Mouse (Mus musculus): ENCODE data around the gene Ing5. TPM values are rescaled to one million over a fixed set of nuclear protein-coding genes. Genes with fewer than 3 reads are reported as not detected.

Ing5 gene
- polyA plus RNA-seq, 1 experiment from 2014 or later: 24.9 TPM

DNA sequence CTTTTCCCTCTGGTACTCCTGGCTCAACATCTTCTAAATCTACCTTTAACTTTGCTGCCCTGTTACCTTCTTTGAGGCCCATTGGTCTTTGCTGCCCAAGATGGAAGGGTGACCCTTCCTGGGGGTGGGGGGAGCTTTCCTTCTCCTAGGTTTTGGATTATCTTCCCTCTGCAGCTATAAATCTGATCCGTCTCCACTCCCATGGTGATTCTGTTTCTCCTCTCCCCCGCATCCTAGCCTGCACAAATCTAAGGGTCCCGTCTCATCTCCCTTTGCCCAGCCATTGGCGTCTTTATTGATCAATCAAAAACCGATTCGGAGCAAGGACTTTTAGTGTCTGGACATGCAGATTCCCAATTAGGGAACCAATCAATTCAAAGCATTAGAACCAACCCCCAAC lies 36.2 kb upstream of the Ing5 start:
- Histone ChIP-seq H3K9me3 (ENCODE audit: control insufficient read depth, low read length) (no peaks in the 10 kb centered on the region), H3K4me2 (ENCODE audit: low read depth, low read length, severe bottlenecking) (no peak overlapping the region), H3K4me3 (ENCODE audit: low read depth, low read length) (no peak overlapping the region), H3K4me1 (replicated peaks; ENCODE audit: control insufficient read depth, insufficient read depth, low read length) (no peaks in the 10 kb centered on the region), H3K36me3 (ENCODE audit: control insufficient read depth, insufficient read depth, low read length) (no peaks in the 10 kb centered on the region), H3K9ac (ENCODE audit: low read length) (no peak overlapping the region), H3K27me3 (ENCODE audit: control insufficient read depth, insufficient read depth, low read length) (no peaks in the 10 kb centered on the region), H3K27ac (ENCODE audit: low read depth, low read length) (no peak overlapping the region)
- ATAC-seq (replicated peaks; ENCODE audit: low FRiP score): no peak
- no peak for DNase-seq (ENCODE audit: low spot score)
- 95% methylated on average over 6 of the region's 6 CpGs for WGBS

- WGBS: 98% methylated on average over 3 of the region's 3 CpGs
- no peaks in the 10 kb centered on the region for H3K4me1 ChIP-seq (replicated peaks; ENCODE audit: control insufficient read depth, insufficient read depth, low read length)
These were observed 33.9 kb upstream of the Ing5 start for GRCm38 (mm10) chr1:93769901-93770300.

GRCm38 (mm10) chr1:93776686-93777085 lies 27.1 kb upstream of the Ing5 start:
- no peaks in the 10 kb centered on the region for H3K27me3 ChIP-seq (ENCODE audit: control insufficient read depth, insufficient read depth, low read length)
- no peak overlapping the region for H3K4me2 ChIP-seq (ENCODE audit: low read depth, low read length, severe bottlenecking)
- no peaks in the 10 kb centered on the region for H3K4me1 ChIP-seq (replicated peaks; ENCODE audit: control insufficient read depth, insufficient read depth, low read length)
- ATAC-seq (replicated peaks; ENCODE audit: low FRiP score) (no peak), DNase-seq (ENCODE audit: low spot score) (no peak)
- 92% methylated on average over 5 of the region's 5 CpGs for WGBS
- no peak overlapping the region for H3K4me3 ChIP-seq (ENCODE audit: low read depth, low read length)
- no peak overlapping the region for H3K27ac ChIP-seq (ENCODE audit: low read depth, low read length)
- H3K36me3 ChIP-seq (ENCODE audit: control insufficient read depth, insufficient read depth, low read length): peaks cover 24% of the 10 kb centered on the region
- no peaks in the 10 kb centered on the region for H3K9me3 ChIP-seq (ENCODE audit: control insufficient read depth, low read length)
- no peak overlapping the region for H3K9ac ChIP-seq (ENCODE audit: low read length)

More at GRCm38 (mm10) chr1:93769901-93770300, 33.9 kb upstream of the Ing5 start:
- H3K36me3 ChIP-seq (ENCODE audit: control insufficient read depth, insufficient read depth, low read length): no peaks in the 10 kb centered on the region; the same call in 1 of the 2 replicates
- no peak overlapping the region for H3K27ac ChIP-seq (ENCODE audit: low read depth, low read length)
- no peak overlapping the region for H3K4me2 ChIP-seq (ENCODE audit: low read depth, low read length, severe bottlenecking)
- no peaks in the 10 kb centered on the region for H3K9me3 ChIP-seq (ENCODE audit: control insufficient read depth, low read length)
- ATAC-seq (replicated peaks; ENCODE audit: low FRiP score) (no peak), DNase-seq (ENCODE audit: low spot score) (no peak)
- no peak overlapping the region for H3K9ac ChIP-seq (ENCODE audit: low read length)
- H3K4me3 ChIP-seq (ENCODE audit: low read depth, low read length): no peak overlapping the region
- no peaks in the 10 kb centered on the region for H3K27me3 ChIP-seq (ENCODE audit: control insufficient read depth, insufficient read depth, low read length)

GRCm38 (mm10) chr1:93786912-93787311 lies 16.9 kb upstream of the Ing5 start:
- no peak for DNase-seq (ENCODE audit: low spot score)
- Histone ChIP-seq H3K27ac (ENCODE audit: low read depth, low read length) (no peak overlapping the region), H3K4me2 (ENCODE audit: low read depth, low read length, severe bottlenecking) (no peak overlapping the region), H3K36me3 (ENCODE audit: control insufficient read depth, insufficient read depth, low read length) (peaks cover 20% of the 10 kb centered on the region; the same call in 1 of the 2 replicates), H3K27me3 (ENCODE audit: control insufficient read depth, insufficient read depth, low read length) (no peaks in the 10 kb centered on the region), H3K4me1 (replicated peaks; ENCODE audit: control insufficient read depth, insufficient read depth, low read length) (no peaks in the 10 kb centered on the region), H3K9me3 (ENCODE audit: control insufficient read depth, low read length) (no peaks in the 10 kb centered on the region), H3K4me3 (ENCODE audit: low read depth, low read length) (no peak overlapping the region), H3K9ac (ENCODE audit: low read length) (no peak overlapping the region)
- no peak for ATAC-seq (replicated peaks; ENCODE audit: low FRiP score)
- 82% methylated on average over 2 of the region's 2 CpGs for WGBS

DNA sequence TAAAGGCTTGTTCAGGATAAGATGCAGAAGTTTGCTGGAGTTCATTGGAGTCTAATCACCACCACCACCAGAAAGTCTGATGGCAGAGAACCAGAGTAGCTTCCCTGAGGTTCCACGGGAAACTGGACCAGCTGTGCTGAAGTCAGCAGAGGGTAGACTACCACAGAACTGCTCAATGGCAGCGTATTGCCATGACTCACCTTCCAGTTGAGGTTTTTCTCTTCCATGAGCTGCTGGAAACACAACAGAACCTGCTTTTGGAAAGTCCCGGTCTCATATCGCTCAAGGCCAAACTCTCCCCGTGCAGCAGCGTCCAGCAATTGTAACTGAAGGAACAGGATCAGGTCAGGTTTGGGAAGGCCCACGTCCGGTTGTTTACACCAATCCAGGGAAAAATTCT lies 9.2 kb upstream of the Ing5 start:
- Histone ChIP-seq H3K4me2 (ENCODE audit: low read depth, low read length, severe bottlenecking) (no peak overlapping the region), H3K4me3 (ENCODE audit: low read depth, low read length) (no peak overlapping the region), H3K36me3 (ENCODE audit: control insufficient read depth, insufficient read depth, low read length) (peaks cover 35% of the 10 kb centered on the region), H3K4me1 (replicated peaks; ENCODE audit: control insufficient read depth, insufficient read depth, low read length) (no peaks in the 10 kb centered on the region), H3K9me3 (ENCODE audit: control insufficient read depth, low read length) (no peaks in the 10 kb centered on the region), H3K27ac (ENCODE audit: low read depth, low read length) (no peak overlapping the region), H3K9ac (ENCODE audit: low read length) (no peak overlapping the region), H3K27me3 (ENCODE audit: control insufficient read depth, insufficient read depth, low read length) (no peaks in the 10 kb centered on the region)
- no peak for DNase-seq (ENCODE audit: low spot score)
- ATAC-seq (replicated peaks; ENCODE audit: low FRiP score): no peak
- WGBS: 94% methylated on average over 8 of the region's 8 CpGs

GRCm38 (mm10) chr1:93795886-93796285 lies 7.9 kb upstream of the Ing5 start:
- Histone ChIP-seq H3K9ac (ENCODE audit: low read length) (no peak overlapping the region), H3K4me3 (ENCODE audit: low read depth, low read length) (no peak overlapping the region), H3K4me1 (replicated peaks; ENCODE audit: control insufficient read depth, insufficient read depth, low read length) (peaks cover 1% of the 10 kb centered on the region; the same call in 1 of the 2 replicates), H3K36me3 (ENCODE audit: control insufficient read depth, insufficient read depth, low read length) (peaks cover 35% of the 10 kb centered on the region), H3K27ac (ENCODE audit: low read depth, low read length) (no peak overlapping the region), H3K9me3 (ENCODE audit: control insufficient read depth, low read length) (no peaks in the 10 kb centered on the region), H3K27me3 (ENCODE audit: control insufficient read depth, insufficient read depth, low read length) (no peaks in the 10 kb centered on the region), H3K4me2 (ENCODE audit: low read depth, low read length, severe bottlenecking) (no peak overlapping the region)
- DNase-seq (ENCODE audit: low spot score) (no peak), ATAC-seq (replicated peaks; ENCODE audit: low FRiP score) (no peak)
- 92% methylated on average over 8 of the region's 8 CpGs for WGBS

DNA sequence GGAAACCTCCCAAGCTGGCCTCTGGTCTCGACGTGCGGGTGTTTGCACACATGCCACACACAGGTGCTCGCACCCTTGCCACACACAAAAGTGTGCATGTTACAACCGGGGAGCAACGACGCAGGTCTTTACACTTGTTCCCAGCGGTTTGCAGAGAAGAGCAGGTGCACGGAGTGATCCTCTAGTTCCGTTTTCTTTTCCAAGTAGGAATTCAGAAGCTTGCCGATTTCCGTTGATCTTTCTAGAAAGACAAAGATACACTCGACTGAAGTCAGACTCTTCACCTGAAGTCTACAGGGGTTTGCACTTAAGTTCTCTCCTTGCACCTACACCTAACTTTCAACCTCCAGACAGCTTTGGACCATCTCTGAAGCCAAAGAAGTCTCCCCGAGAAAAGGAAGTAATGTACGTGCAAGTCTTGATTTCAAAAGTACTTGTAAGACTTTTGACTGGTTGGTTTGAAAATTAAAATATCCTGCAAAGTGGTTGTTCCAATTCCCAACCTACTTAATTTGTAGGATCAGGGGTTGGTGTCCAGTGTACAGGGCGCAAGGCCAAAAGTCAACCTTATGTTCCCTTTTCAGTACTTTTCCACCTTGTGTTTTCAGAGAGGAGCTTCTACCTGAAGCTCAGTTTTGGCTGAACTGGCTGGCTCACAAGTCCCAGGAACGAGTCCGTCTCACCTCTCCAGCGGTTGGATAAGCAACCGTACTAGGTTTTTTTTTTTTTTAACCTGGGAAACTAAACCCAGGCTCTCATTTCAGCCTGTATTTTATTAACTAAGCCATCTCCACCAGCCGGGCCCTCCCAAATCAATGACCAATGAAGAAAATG lies 2.9 kb upstream of the Ing5 start:
- H3K36me3 ChIP-seq (ENCODE audit: control insufficient read depth, insufficient read depth, low read length): peaks cover 3% of the 10 kb centered on the region; the same call in 1 of the 2 replicates
- H3K9ac ChIP-seq (ENCODE audit: low read length): peak overlapping the region; percentile 83
- H3K4me1 ChIP-seq (replicated peaks; ENCODE audit: control insufficient read depth, insufficient read depth, low read length): peaks cover 12% of the 10 kb centered on the region
- DNase-seq (ENCODE audit: low spot score) (no peak), ATAC-seq (replicated peaks; ENCODE audit: low FRiP score) (no peak)
- 77% methylated on average over 21 of the region's 21 CpGs for WGBS
- no peaks in the 10 kb centered on the region for H3K27me3 ChIP-seq (ENCODE audit: control insufficient read depth, insufficient read depth, low read length)
- peak overlapping the region; percentile 65 for H3K4me3 ChIP-seq (ENCODE audit: low read depth, low read length)
- H3K4me2 ChIP-seq (ENCODE audit: low read depth, low read length, severe bottlenecking): peak overlapping the region; percentile 73
- H3K9me3 ChIP-seq (ENCODE audit: control insufficient read depth, low read length): no peaks in the 10 kb centered on the region
- H3K27ac ChIP-seq (ENCODE audit: low read depth, low read length): peak overlapping the region; percentile 72; the same call in 1 of the 2 replicates

DNA sequence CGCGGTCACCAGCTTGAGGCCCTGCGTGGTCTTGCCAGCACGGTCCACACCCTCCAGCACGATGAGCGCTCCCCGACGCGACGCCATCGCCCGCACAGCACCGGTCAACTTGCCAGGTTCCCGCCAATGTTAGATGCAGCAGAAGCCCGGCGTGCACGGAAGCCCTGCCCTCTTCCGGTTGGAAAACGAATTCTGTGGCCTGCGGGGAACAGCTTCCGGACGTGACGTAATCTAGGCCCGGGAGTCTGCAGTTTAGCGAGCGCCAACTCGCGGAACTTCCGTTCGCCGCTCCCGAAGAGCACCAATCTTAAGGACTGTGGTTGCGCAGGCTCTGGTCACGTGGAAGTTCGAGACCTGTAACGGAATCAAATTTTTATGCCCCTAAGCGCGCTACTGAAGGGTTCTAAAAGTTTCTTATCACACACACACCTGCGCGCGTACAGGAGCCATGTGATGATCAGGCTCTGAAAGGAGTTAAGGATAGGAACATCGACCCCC lies 2.0 kb upstream of the Ing5 start, which contains the start of gene Dtymk:
Dtymk (minus strand) TSS at position 194 of the 498 bp plus-strand sequence.
- ATAC-seq (replicated peaks; ENCODE audit: low FRiP score) (peak; percentile 58), DNase-seq (ENCODE audit: low spot score) (peak; percentile 94)
- peak within 1 kb of the TSS; percentile 83 for H3K9ac ChIP-seq (ENCODE audit: low read length)
- H3K4me3 ChIP-seq (ENCODE audit: low read depth, low read length): peak within 1 kb of the TSS; percentile 65
- no peaks in the 10 kb centered on the region for H3K9me3 ChIP-seq (ENCODE audit: control insufficient read depth, low read length)
- peak within 1 kb of the TSS; percentile 73 for H3K4me2 ChIP-seq (ENCODE audit: low read depth, low read length, severe bottlenecking)
- peaks cover 12% of the 10 kb centered on the region for H3K4me1 ChIP-seq (replicated peaks; ENCODE audit: control insufficient read depth, insufficient read depth, low read length)
- peak within 1 kb of the TSS; percentile 72 for H3K27ac ChIP-seq (ENCODE audit: low read depth, low read length)
- no peaks in the 10 kb centered on the region for H3K27me3 ChIP-seq (ENCODE audit: control insufficient read depth, insufficient read depth, low read length)
- WGBS: under 1% methylated on average over 42 of the region's 42 CpGs
- H3K36me3 ChIP-seq (ENCODE audit: control insufficient read depth, insufficient read depth, low read length): peaks cover 6% of the 10 kb centered on the region; the same call in 1 of the 2 replicates

Measured in forebrain, embryonic 11.5 days (tissue).